Comparison of ENCODE assay signal across 8 mouse cellular contexts in genomic region chr14:52198141-52198540, GRCm38 (mm10). TPM values are rescaled to one million over a fixed set of nuclear protein-coding genes. Genes with fewer than 3 reads are reported as not detected.
DNase-seq lines count a peak whose midpoint lies in the region; ATAC-seq lines count a peak whose summit lies in the region.

No protein-coding gene starts in this region.

- peak overlapping the region; percentile 30; the same call in 1 of the 2 replicates for H3K9ac ChIP-seq in heart, embryonic 15.5 days
- H3K9ac ChIP-seq in hindbrain, embryonic 15.5 days, result no peak overlapping the region
- H3K9ac ChIP-seq in midbrain, embryonic 13.5 days (replicated peaks), result peak overlapping the region; percentile 39; the same call in 1 of the 2 replicates

- no peaks in the 10 kb centered on the region for H3K9me3 ChIP-seq in heart, embryonic 15.5 days (replicated peaks)
- H3K9me3 ChIP-seq in hindbrain, embryonic 15.5 days, result no peaks in the 10 kb centered on the region
- H3K9me3 ChIP-seq in midbrain, embryonic 13.5 days, result no peaks in the 10 kb centered on the region

- H3K4me3 ChIP-seq in heart, embryonic 15.5 days, result peak overlapping the region; percentile 98
- H3K4me3 ChIP-seq in hindbrain, embryonic 15.5 days, result peak overlapping the region; percentile 83; the same call in 1 of the 2 replicates
- peak overlapping the region; percentile 100 for H3K4me3 ChIP-seq in midbrain, embryonic 13.5 days (replicated peaks)

- H3K36me3 ChIP-seq in heart, embryonic 15.5 days, result peaks cover 37% of the 10 kb centered on the region
- peaks cover 37% of the 10 kb centered on the region for H3K36me3 ChIP-seq in hindbrain, embryonic 15.5 days
- peaks cover 39% of the 10 kb centered on the region for H3K36me3 ChIP-seq in midbrain, embryonic 13.5 days

- intact Hi-C loops in heart, postnatal 36 days (cut with DNase I), result loop anchor here (5.0 kb wide), 3 partner anchors 96 to 216 kb away; partner anchors contain the start of genes Arhgef40, Hnrnpc and Zfp219

- H3K4me1 ChIP-seq in heart, embryonic 15.5 days (replicated peaks), result peaks cover 18% of the 10 kb centered on the region
- peaks cover 28% of the 10 kb centered on the region for H3K4me1 ChIP-seq in hindbrain, embryonic 15.5 days (replicated peaks)
- H3K4me1 ChIP-seq in midbrain, embryonic 13.5 days (replicated peaks), result peaks cover 25% of the 10 kb centered on the region

- no peak for DNase-seq in heart, postnatal 36 days
- peak; percentile 22 for DNase-seq in R1 (ENCODE audit: low read depth, low spot score)
- no peak for DNase-seq in layer of hippocampus, adult 9-10 months (ENCODE audit: low spot score)
- DNase-seq in spleen, postnatal 14 days (ENCODE audit: low spot score in 2 of 2), result no peak
- no peak for DNase-seq in layer of hippocampus, postnatal 25 days (ENCODE audit: extremely low spot score in 1 of 2, low spot score in 1 of 2)

- H3K27me3 ChIP-seq in heart, embryonic 15.5 days, result no peaks in the 10 kb centered on the region
- H3K27me3 ChIP-seq in hindbrain, embryonic 15.5 days, result no peaks in the 10 kb centered on the region
- no peaks in the 10 kb centered on the region for H3K27me3 ChIP-seq in midbrain, embryonic 13.5 days

- H3K4me2 ChIP-seq in heart, embryonic 15.5 days, result peak overlapping the region; percentile 81
- peak overlapping the region; percentile 71 for H3K4me2 ChIP-seq in hindbrain, embryonic 15.5 days
- peak overlapping the region; percentile 89 for H3K4me2 ChIP-seq in midbrain, embryonic 13.5 days (replicated peaks)

- WGBS in heart, embryonic 15.5 days, result 34% methylated on average over 3 of the region's 3 CpGs
- 24% methylated on average over 3 of the region's 3 CpGs for WGBS in hindbrain, embryonic 15.5 days
- 17% methylated on average over 3 of the region's 3 CpGs for WGBS in midbrain, embryonic 13.5 days

- H3K27ac ChIP-seq in heart, embryonic 15.5 days, result 0 out of 2 replicates have a peak overlapping the region, but pooled peaks have one; percentile 8
- H3K27ac ChIP-seq in hindbrain, embryonic 15.5 days (replicated peaks), result no peak overlapping the region
- H3K27ac ChIP-seq in midbrain, embryonic 13.5 days, result no peak overlapping the region

- ATAC-seq in heart, embryonic 15.5 days (replicated peaks; ENCODE audit: insufficient number of reproducible peaks, insufficient read depth, low FRiP score, low read depth), result no peak
- no peak for ATAC-seq in hindbrain, embryonic 15.5 days (ENCODE audit: low FRiP score, low read depth)
- no peak for ATAC-seq in midbrain, embryonic 13.5 days

RNA-seq across cellular contexts. Expression of gene Supt16, which starts 0.9 kb away (rescaled TPM):
- polyA plus RNA-seq in heart, embryonic 15.5 days (2015; fragmentation: Nextera tagmentation; extraction: Ambion mirVana), result 24.6 and 27.3 TPM in 2 replicates
- total RNA-seq in heart, postnatal 36 days (2021), result 10 to 100 TPM; 21.7 to 25.5 TPM
- polyA plus RNA-seq in hindbrain, embryonic 15.5 days (2015; fragmentation: Nextera tagmentation; extraction: Ambion mirVana), result 36.0 and 45.1 TPM in 2 replicates
- polyA plus RNA-seq in midbrain, embryonic 13.5 days (2015; fragmentation: Nextera tagmentation; extraction: Ambion mirVana), result 62.7 and 68.4 TPM in 2 replicates
- total RNA-seq in layer of hippocampus, postnatal 25 days (2021), result 10 to 100 TPM; 50.2 to 50.9 TPM

RNA-seq across cellular contexts. Expression of gene Chd8, which starts 59.4 kb away (rescaled TPM):
- 17.2 and 22.1 TPM in 2 replicates for polyA plus RNA-seq in heart, embryonic 15.5 days (2015; fragmentation: Nextera tagmentation; extraction: Ambion mirVana)
- total RNA-seq in heart, postnatal 36 days (2021), result 10 to 100 TPM; 38.6 to 43.2 TPM
- polyA plus RNA-seq in hindbrain, embryonic 15.5 days (2015; fragmentation: Nextera tagmentation; extraction: Ambion mirVana), result 36.4 and 38.7 TPM in 2 replicates
- polyA plus RNA-seq in midbrain, embryonic 13.5 days (2015; fragmentation: Nextera tagmentation; extraction: Ambion mirVana), result 46.5 and 50.4 TPM in 2 replicates
- total RNA-seq in layer of hippocampus, postnatal 25 days (2021), result 100 to 1,000 TPM; 104 to 123 TPM
